Mouse (Mus musculus) liver, postnatal 0 days (tissue): Measurements from ENCODE around the gene Acbd3.

ENCODE experiments used
- CTCF ChIP-seq: sonication (generic); IDR thresholded peaks from 2 replicates; pipeline ENCODE4 v1.5.1; 2016; ENCODE audit warnings: antibody characterized with exemption, low read depth
- EP300 ChIP-seq: IDR thresholded peaks from 2 replicates; pipeline ENCODE4 v1.6.1; 2016; ENCODE audit warnings: antibody characterized with exemption, low read depth, mild to moderate bottlenecking

- TF ChIP-seq CTCF, result peak; percentile 39
- TF ChIP-seq EP300, result no peak
Observed at GRCm38 (mm10) chr1:180757252-180757955, 31.6 kb downstream of the Acbd3 start.
